ENCODE assay signal across 12 mouse cellular contexts in the genomic region with DNA sequence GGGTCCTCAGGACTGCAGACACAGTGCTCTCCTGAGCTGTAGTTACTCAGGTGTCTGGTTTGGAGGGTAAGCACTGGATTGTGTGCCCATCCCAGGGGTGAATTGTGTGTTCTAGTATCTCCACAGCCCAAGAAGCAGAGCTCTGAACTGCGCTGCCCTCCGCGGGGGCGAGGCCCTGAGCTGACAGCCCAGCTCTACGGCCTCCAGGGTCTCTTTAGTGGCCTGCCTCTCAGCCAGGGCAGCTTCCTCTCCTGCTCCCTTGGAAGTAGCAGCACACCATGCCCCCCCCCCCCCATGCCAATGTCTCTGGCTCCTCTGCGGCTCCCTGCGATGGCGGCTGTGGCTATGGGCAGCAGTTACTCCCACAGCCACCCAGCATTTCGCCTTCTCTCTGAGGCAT.
DNase-seq lines count a peak whose midpoint lies in the region; ATAC-seq and TF ChIP-seq lines count a peak whose summit lies in the region.
"Had no signal": no experiment of that assay in that cellular context is flagged by ENCODE, and none has a peak within 500 bp of the region (broad histone marks: within the 10 kb centered on the region; RNA-seq: fewer than 3 reads in every experiment).

No protein-coding gene starts in this region.

- H3K27ac ChIP-seq in heart, embryonic 15.5 days = peak overlapping the region; percentile 98
- 0 out of 2 replicates have a peak overlapping the region, but pooled peaks have one; percentile 35 for H3K27ac ChIP-seq in midbrain, embryonic 12.5 days (replicated peaks)
- no peak overlapping the region for H3K27ac ChIP-seq in midbrain, postnatal 0 days (ENCODE audit: low read depth, low read length)
- H3K27ac ChIP-seq in intestine, embryonic 16.5 days (ENCODE audit: low read length) = peak overlapping the region; percentile 54
- H3K27ac ChIP-seq: embryonic facial prominence, embryonic 15.5 days had no signal

- no peak for ATAC-seq in heart, embryonic 15.5 days (replicated peaks; ENCODE audit: insufficient number of reproducible peaks, insufficient read depth, low FRiP score, low read depth)
- ATAC-seq in midbrain, embryonic 12.5 days (ENCODE audit: low FRiP score, low read depth) = no peak
- no peak for ATAC-seq in midbrain, postnatal 0 days (ENCODE audit: low FRiP score)
- no peak for ATAC-seq in intestine, embryonic 16.5 days
- no peak for ATAC-seq in CD4-positive, CD25-positive, alpha-beta regulatory T cell, adult 4 months

- H3K9ac ChIP-seq in heart, embryonic 15.5 days = 0 out of 2 replicates have a peak overlapping the region, but pooled peaks have one; percentile 11
- no peak overlapping the region for H3K9ac ChIP-seq in midbrain, embryonic 12.5 days (replicated peaks)
- no peak overlapping the region for H3K9ac ChIP-seq in midbrain, postnatal 0 days (replicated peaks; ENCODE audit: low read length, poor library complexity, severe bottlenecking)
- peak overlapping the region; percentile 53 for H3K9ac ChIP-seq in intestine, embryonic 16.5 days (ENCODE audit: low read depth, low read length)
- H3K9ac ChIP-seq: embryonic facial prominence, embryonic 15.5 days; hindbrain, embryonic 15.5 days had no signal

- H3K36me3 ChIP-seq in heart, embryonic 15.5 days = no peaks in the 10 kb centered on the region; the same call in 1 of the 2 replicates
- peaks cover 25% of the 10 kb centered on the region for H3K36me3 ChIP-seq in midbrain, embryonic 12.5 days
- H3K36me3 ChIP-seq in midbrain, postnatal 0 days (ENCODE audit: insufficient read depth, low read length) = no peaks in the 10 kb centered on the region
- peaks cover 4% of the 10 kb centered on the region; the same call in 1 of the 2 replicates for H3K36me3 ChIP-seq in intestine, embryonic 16.5 days (ENCODE audit: control insufficient read depth, insufficient read depth, low read length)
- H3K36me3 ChIP-seq: hindbrain, embryonic 15.5 days had no signal

- H3K9me3 ChIP-seq in heart, embryonic 15.5 days (replicated peaks) = no peaks in the 10 kb centered on the region
- H3K9me3 ChIP-seq in midbrain, embryonic 12.5 days = no peaks in the 10 kb centered on the region
- H3K9me3 ChIP-seq in midbrain, postnatal 0 days (ENCODE audit: low read length) = no peaks in the 10 kb centered on the region
- no peaks in the 10 kb centered on the region for H3K9me3 ChIP-seq in intestine, embryonic 16.5 days (ENCODE audit: control insufficient read depth, low read length)
- H3K9me3 ChIP-seq: embryonic facial prominence, embryonic 15.5 days; hindbrain, embryonic 15.5 days had no signal

- no peaks in the 10 kb centered on the region for H3K27me3 ChIP-seq in heart, embryonic 15.5 days
- no peaks in the 10 kb centered on the region for H3K27me3 ChIP-seq in midbrain, embryonic 12.5 days
- H3K27me3 ChIP-seq in midbrain, postnatal 0 days (ENCODE audit: insufficient read depth, low read length) = no peaks in the 10 kb centered on the region
- H3K27me3 ChIP-seq in intestine, embryonic 16.5 days (replicated peaks; ENCODE audit: control insufficient read depth, insufficient read depth, low read length) = no peaks in the 10 kb centered on the region
- H3K27me3 ChIP-seq: embryonic facial prominence, embryonic 15.5 days; hindbrain, embryonic 15.5 days had no signal

- no peak overlapping the region for H3K4me2 ChIP-seq in heart, embryonic 15.5 days
- no peak overlapping the region for H3K4me2 ChIP-seq in midbrain, embryonic 12.5 days (replicated peaks)
- no peak overlapping the region for H3K4me2 ChIP-seq in midbrain, postnatal 0 days (ENCODE audit: low read depth, low read length, poor library complexity, severe bottlenecking)
- H3K4me2 ChIP-seq in intestine, embryonic 16.5 days (ENCODE audit: low read depth, low read length) = no peak overlapping the region
- H3K4me2 ChIP-seq: embryonic facial prominence, embryonic 15.5 days; hindbrain, embryonic 15.5 days had no signal

- no peak for TF ChIP-seq CTCF in midbrain, postnatal 0 days (IDR thresholded peaks at IDR 0.05)

- 85% methylated on average over 9 of the region's 9 CpGs for WGBS in heart, embryonic 15.5 days
- 77% methylated on average over 9 of the region's 9 CpGs for WGBS in midbrain, embryonic 12.5 days
- WGBS in midbrain, postnatal 0 days = 86% methylated on average over 9 of the region's 9 CpGs
- 59% methylated on average over 9 of the region's 9 CpGs for WGBS in intestine, embryonic 16.5 days

- intact Hi-C loops in heart, postnatal 36 days (cut with DNase I) = loop anchor here (5.0 to 10.0 kb wide), 2 partner anchors 101 to 137 kb away; a partner anchor contains a TSS

- H3K4me1 ChIP-seq in heart, embryonic 15.5 days (replicated peaks) = peaks cover 52% of the 10 kb centered on the region
- H3K4me1 ChIP-seq in midbrain, embryonic 12.5 days = peaks cover 31% of the 10 kb centered on the region
- peaks cover 8% of the 10 kb centered on the region for H3K4me1 ChIP-seq in midbrain, postnatal 0 days (ENCODE audit: insufficient read depth, low read length)
- peaks cover 37% of the 10 kb centered on the region for H3K4me1 ChIP-seq in intestine, embryonic 16.5 days (ENCODE audit: control insufficient read depth, insufficient read depth, low read length)

- no peak overlapping the region for H3K4me3 ChIP-seq in heart, embryonic 15.5 days
- H3K4me3 ChIP-seq in midbrain, embryonic 12.5 days = no peak overlapping the region
- no peak overlapping the region for H3K4me3 ChIP-seq in midbrain, postnatal 0 days (ENCODE audit: low read depth, low read length)
- no peak overlapping the region for H3K4me3 ChIP-seq in intestine, embryonic 16.5 days (ENCODE audit: low read length)
- H3K4me3 ChIP-seq: embryonic facial prominence, embryonic 15.5 days; hindbrain, embryonic 15.5 days had no signal

- DNase-seq in heart, postnatal 36 days = no peak
- DNase-seq in midbrain, postnatal 0 days (ENCODE audit: low spot score) = no peak
- no peak for DNase-seq in right cerebral cortex, postnatal 4 days
- no peak for DNase-seq in layer of hippocampus, adult 8-10 months (ENCODE audit: low spot score in 2 of 2)
- DNase-seq: cerebellum, adult 11-12 months; thymus, adult 18-20 months had no signal

Comparison
In these comparisons a context has a peak if more than half of its experiments do, and no peak if none do; other contexts are left out.
1. H3K9ac ChIP-seq: peak in heart, embryonic 15.5 days (single experiment) and intestine, embryonic 16.5 days (single experiment); none in midbrain, embryonic 12.5 days (single experiment) and midbrain, postnatal 0 days (single experiment).